ENCODE assay signal across 19 mouse cellular contexts in the genomic region with DNA sequence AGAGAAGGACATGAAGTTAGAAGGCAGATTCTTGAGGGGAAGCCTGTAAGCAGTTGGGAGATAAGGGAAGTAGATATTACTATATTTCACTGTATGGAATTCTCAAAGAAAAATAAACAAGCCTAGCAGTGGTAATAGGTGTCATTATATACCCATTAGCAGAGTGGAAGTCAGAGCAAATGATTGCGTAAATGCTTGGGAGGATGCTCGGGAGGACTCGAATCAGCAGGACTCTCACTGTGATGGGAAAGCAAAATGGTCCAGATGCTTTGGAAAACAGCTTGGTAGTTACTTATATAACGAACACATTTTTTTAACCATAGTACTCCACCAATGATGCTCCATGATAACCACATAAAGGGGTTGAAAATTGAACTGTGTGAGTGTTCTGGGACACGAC.
"Had no signal": no experiment of that assay in that cellular context is flagged by ENCODE, and none has a peak within 500 bp of the region (broad histone marks: within the 10 kb centered on the region; RNA-seq: fewer than 3 reads in every experiment).

No protein-coding gene starts in this region.

- H3K27ac ChIP-seq: macrophage; midbrain, embryonic 13.5 days; midbrain, embryonic 15.5 days; neural tube, embryonic 13.5 days; neural tube, embryonic 15.5 days had no signal

- H3K27me3 ChIP-seq: megakaryocyte, embryonic 14.5 days; midbrain, embryonic 13.5 days; midbrain, embryonic 15.5 days; neural tube, embryonic 13.5 days; neural tube, embryonic 15.5 days had no signal

- H3K9ac ChIP-seq: liver, postnatal 0 days; midbrain, embryonic 13.5 days; midbrain, embryonic 15.5 days; neural tube, embryonic 13.5 days; neural tube, embryonic 15.5 days had no signal

- H3K36me3 ChIP-seq: midbrain, embryonic 13.5 days; midbrain, embryonic 15.5 days; neural tube, embryonic 13.5 days; neural tube, embryonic 15.5 days had no signal

- H3K4me3 ChIP-seq: megakaryocyte, embryonic 14.5 days; midbrain, embryonic 13.5 days; midbrain, embryonic 15.5 days; neural tube, embryonic 13.5 days; neural tube, embryonic 15.5 days had no signal

- H3K4me2 ChIP-seq: midbrain, embryonic 11.5 days; midbrain, embryonic 13.5 days; midbrain, embryonic 15.5 days; neural tube, embryonic 13.5 days; neural tube, embryonic 15.5 days had no signal

- DNase-seq: liver, postnatal 0 days; lung, adult 2 months; lung, postnatal 10 days; lung, postnatal 36 days; retina, postnatal 1 day; right cerebral cortex, adult 18-20 months; right cerebral cortex, postnatal 25 days; right cerebral cortex, postnatal 4 days; spleen, adult 18-20 months; thymus, adult 2 months; thymus, postnatal 25 days; thymus, postnatal 4 days had no signal

- H3K9me3 ChIP-seq: megakaryocyte, embryonic 14.5 days; midbrain, embryonic 13.5 days; midbrain, embryonic 15.5 days; neural tube, embryonic 13.5 days; neural tube, embryonic 15.5 days had no signal

- ATAC-seq: liver, postnatal 0 days; midbrain, embryonic 13.5 days; midbrain, embryonic 15.5 days had no signal
